Mouse (Mus musculus) thymus, adult 2 months (tissue): ENCODE data around the gene Clpx.

Experiments
- CTCF ChIP-seq: fragments of 200-500 bp; IDR thresholded peaks from 2 replicates; pipeline ENCODE4 v1.5.1; 2012; ENCODE audit warnings: mild to moderate bottlenecking, control low read depth, low read length, moderate library complexity, borderline replicate concordance; ENCODE audit not compliant: control insufficient read depth, poor library complexity, insufficient read depth; ENCODE audit errors: extremely low read depth
- POLR2A ChIP-seq: fragments of 200-500 bp; IDR thresholded peaks from 2 replicates; pipeline ENCODE4 v1.6.1; 2012; ENCODE audit warnings: mild to moderate bottlenecking, low read length, control low read depth, moderate library complexity; ENCODE audit not compliant: control insufficient read depth, poor library complexity, insufficient read depth; ENCODE audit errors: extremely low read depth

- TF ChIP-seq CTCF: no peak
- no peak for TF ChIP-seq POLR2A
Observed at GRCm38 (mm10) chr9:65248377-65248690, 45.7 kb upstream of the Clpx start.
